In the genomic region with DNA sequence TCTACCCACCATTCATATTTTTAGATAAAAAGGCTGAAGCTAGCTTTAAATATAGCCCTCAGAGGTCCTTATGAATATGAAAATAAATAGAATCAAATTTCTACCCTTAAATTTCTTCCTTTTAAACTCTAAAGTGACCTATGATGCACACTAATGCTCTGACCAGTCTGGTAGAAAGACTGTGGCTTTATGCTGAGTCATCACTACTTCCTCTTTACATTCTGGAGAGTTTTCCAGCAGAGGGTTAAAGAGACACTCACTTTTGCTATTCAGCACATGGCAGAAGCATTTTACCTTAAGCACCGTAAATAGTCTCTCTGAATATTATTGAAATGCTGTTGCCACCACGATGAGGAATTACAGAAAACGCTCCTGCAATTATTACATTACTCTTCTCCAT, we compare ENCODE assay signal across 21 mouse cellular contexts.
DNase-seq lines count a peak whose midpoint lies in the region; ATAC-seq and TF ChIP-seq lines count a peak whose summit lies in the region.
"Had no signal": no experiment of that assay in that cellular context is flagged by ENCODE, and none has a peak within 500 bp of the region (broad histone marks: within the 10 kb centered on the region; RNA-seq: fewer than 3 reads in every experiment).

No protein-coding gene starts in this region.

- H3K4me2 ChIP-seq in midbrain, embryonic 13.5 days (replicated peaks), result no peak overlapping the region
- H3K4me2 ChIP-seq in midbrain, embryonic 16.5 days (ENCODE audit: low read length), result no peak overlapping the region
- H3K4me2 ChIP-seq in hindbrain, postnatal 0 days (ENCODE audit: low read depth, low read length), result no peak overlapping the region
- H3K4me2 ChIP-seq: embryonic facial prominence, embryonic 12.5 days; forebrain, embryonic 15.5 days; heart, embryonic 11.5 days; heart, embryonic 15.5 days; hindbrain, embryonic 14.5 days had no signal

- no peak for ATAC-seq in midbrain, embryonic 13.5 days
- no peak for ATAC-seq in midbrain, embryonic 16.5 days
- peak; percentile 75 for ATAC-seq in granulocyte monocyte progenitor cell, adult 5-6 weeks (replicated peaks; ENCODE audit: poor library complexity, severe bottlenecking)
- no peak for ATAC-seq in hindbrain, postnatal 0 days
- ATAC-seq: activated CD4-positive, CD25-positive, alpha-beta regulatory T cell, adult 4 months; forebrain, embryonic 15.5 days; intestine, embryonic 16.5 days had no signal

- 62% methylated on average over 3 of the region's 3 CpGs for WGBS in midbrain, embryonic 13.5 days
- WGBS in midbrain, embryonic 16.5 days, result 48% methylated on average over 3 of the region's 3 CpGs
- 64% methylated on average over 3 of the region's 3 CpGs for WGBS in hindbrain, postnatal 0 days

- DNase-seq in MEL-GATA-1-ER (ENCODE audit: extremely low read depth, low read depth) (peak; percentile 55), MN1 (ENCODE audit: low spot score) (no peak)
- no peak for DNase-seq in adrenal gland, adult 2 months
- DNase-seq in hindbrain, postnatal 0 days (ENCODE audit: low spot score), result no peak
- DNase-seq: adrenal gland, postnatal 25 days; cerebellum, adult 2 months; cerebellum, postnatal 14 days; gastrocnemius, postnatal 36 days; heart, adult 2 months; heart, postnatal 14 days had no signal

- no peaks in the 10 kb centered on the region for H3K9me3 ChIP-seq in midbrain, embryonic 13.5 days
- no peaks in the 10 kb centered on the region for H3K9me3 ChIP-seq in midbrain, embryonic 16.5 days (replicated peaks; ENCODE audit: control insufficient read depth, low read length, poor library complexity, severe bottlenecking)
- H3K9me3 ChIP-seq in hindbrain, postnatal 0 days (ENCODE audit: low read length), result no peaks in the 10 kb centered on the region
- H3K9me3 ChIP-seq: embryonic facial prominence, embryonic 12.5 days; forebrain, embryonic 15.5 days; heart, embryonic 15.5 days; hindbrain, embryonic 10.5 days had no signal

- no peak overlapping the region for H3K9ac ChIP-seq in midbrain, embryonic 13.5 days (replicated peaks)
- H3K9ac ChIP-seq in midbrain, embryonic 16.5 days (ENCODE audit: low read depth, low read length), result no peak overlapping the region
- H3K9ac ChIP-seq in hindbrain, postnatal 0 days (replicated peaks; ENCODE audit: low read length), result no peak overlapping the region
- H3K9ac ChIP-seq: embryonic facial prominence, embryonic 12.5 days; forebrain, embryonic 15.5 days; heart, embryonic 15.5 days; hindbrain, embryonic 14.5 days had no signal

- no peaks in the 10 kb centered on the region for H3K4me1 ChIP-seq in midbrain, embryonic 13.5 days (replicated peaks)
- peaks cover 4% of the 10 kb centered on the region; the same call in 1 of the 2 replicates for H3K4me1 ChIP-seq in midbrain, embryonic 16.5 days (ENCODE audit: control insufficient read depth, insufficient read depth, low read length)
- H3K4me1 ChIP-seq in hindbrain, postnatal 0 days (ENCODE audit: insufficient read depth, low read length), result no peaks in the 10 kb centered on the region
- H3K4me1 ChIP-seq: embryonic facial prominence, embryonic 12.5 days; forebrain, embryonic 15.5 days; heart, embryonic 15.5 days had no signal

- no peak overlapping the region for H3K4me3 ChIP-seq in midbrain, embryonic 13.5 days (replicated peaks)
- H3K4me3 ChIP-seq in midbrain, embryonic 16.5 days (ENCODE audit: low read depth, low read length), result no peak overlapping the region
- no peak overlapping the region for H3K4me3 ChIP-seq in hindbrain, postnatal 0 days (ENCODE audit: low read length)
- H3K4me3 ChIP-seq: embryonic facial prominence, embryonic 12.5 days; forebrain, embryonic 15.5 days; heart, adult 2 months; heart, embryonic 15.5 days; hindbrain, embryonic 10.5 days had no signal

- H3K27me3 ChIP-seq in midbrain, embryonic 13.5 days, result 0 out of 2 replicates have a peak, but pooled peaks cover 8% of the 10 kb centered on the region
- no peaks in the 10 kb centered on the region for H3K27me3 ChIP-seq in midbrain, embryonic 16.5 days (ENCODE audit: control insufficient read depth, insufficient read depth, low read depth, low read length)
- H3K27me3 ChIP-seq in hindbrain, postnatal 0 days (ENCODE audit: insufficient read depth, low read length), result 0 out of 2 replicates have a peak, but pooled peaks cover 2% of the 10 kb centered on the region
- H3K27me3 ChIP-seq: forebrain, embryonic 15.5 days; heart, embryonic 15.5 days had no signal

- H3K36me3 ChIP-seq in midbrain, embryonic 13.5 days, result no peaks in the 10 kb centered on the region
- H3K36me3 ChIP-seq in midbrain, embryonic 16.5 days (ENCODE audit: control insufficient read depth, insufficient read depth, low read length), result no peaks in the 10 kb centered on the region
- no peaks in the 10 kb centered on the region for H3K36me3 ChIP-seq in hindbrain, postnatal 0 days (ENCODE audit: insufficient read depth, low read length)
- H3K36me3 ChIP-seq: embryonic facial prominence, embryonic 12.5 days; forebrain, embryonic 15.5 days; heart, embryonic 15.5 days; hindbrain, embryonic 10.5 days had no signal

- peak overlapping the region; percentile 22; the same call in 1 of the 2 replicates for H3K27ac ChIP-seq in midbrain, embryonic 13.5 days
- no peak overlapping the region for H3K27ac ChIP-seq in midbrain, embryonic 16.5 days (ENCODE audit: low read length)
- H3K27ac ChIP-seq in hindbrain, postnatal 0 days, result no peak overlapping the region
- H3K27ac ChIP-seq: embryonic facial prominence, embryonic 12.5 days; forebrain, embryonic 15.5 days; heart, adult 2 months; heart, embryonic 15.5 days; hindbrain, embryonic 10.5 days; hindbrain, embryonic 14.5 days had no signal

- no peak for TF ChIP-seq CTCF in hindbrain, postnatal 0 days (IDR thresholded peaks at IDR 0.05; ENCODE audit: low read depth)
